Comparison of ENCODE assay signal across 8 mouse cellular contexts in genomic region chr4:136636983-136637562, GRCm38 (mm10). TPM values are rescaled to one million over a fixed set of nuclear protein-coding genes. Genes with fewer than 3 reads are reported as not detected.
DNase-seq lines count a peak whose midpoint lies in the region; ATAC-seq and TF ChIP-seq lines count a peak whose summit lies in the region.

No protein-coding gene starts in this region.

- no peak for TF ChIP-seq POLR2A in embryonic fibroblast, embryonic 13.5 days (IDR thresholded peaks at IDR 0.05; ENCODE audit: low read depth, low read length)

- H3K9ac ChIP-seq in kidney, postnatal 0 days (ENCODE audit: low read depth, low read length): peak overlapping the region; percentile 46
- peak overlapping the region; percentile 57 for H3K9ac ChIP-seq in limb, embryonic 11.5 days (ENCODE audit: low read length)
- H3K9ac ChIP-seq in neural tube, embryonic 15.5 days (replicated peaks): peak overlapping the region; percentile 64

- no peaks in the 10 kb centered on the region for H3K4me1 ChIP-seq in kidney, postnatal 0 days (replicated peaks; ENCODE audit: insufficient read depth, low read length)
- no peaks in the 10 kb centered on the region for H3K4me1 ChIP-seq in embryonic fibroblast, embryonic 13.5 days (ENCODE audit: control insufficient read depth, insufficient read depth, low read length)
- H3K4me1 ChIP-seq in limb, embryonic 11.5 days (ENCODE audit: control insufficient read depth, insufficient read depth, low read length): peaks cover 10% of the 10 kb centered on the region
- H3K4me1 ChIP-seq in neural tube, embryonic 15.5 days: peaks cover 23% of the 10 kb centered on the region

- no peak for DNase-seq in kidney, postnatal 0 days (ENCODE audit: low spot score)
- DNase-seq in kidney, postnatal 36 days: no peak
- DNase-seq in limb, embryonic 11.5 days (ENCODE audit: low spot score): peak; percentile 26
- DNase-seq in layer of hippocampus, adult 9-10 months (ENCODE audit: low spot score): no peak
- DNase-seq in cerebellum, postnatal 36 days: no peak
- DNase-seq in right cerebral cortex, adult 18-20 months: no peak

- no peaks in the 10 kb centered on the region for H3K9me3 ChIP-seq in kidney, postnatal 0 days (replicated peaks; ENCODE audit: low read length)
- H3K9me3 ChIP-seq in limb, embryonic 11.5 days (ENCODE audit: control insufficient read depth, low read length): no peaks in the 10 kb centered on the region
- no peaks in the 10 kb centered on the region for H3K9me3 ChIP-seq in neural tube, embryonic 15.5 days (replicated peaks)

- no peak for TF ChIP-seq CTCF in kidney, postnatal 0 days (IDR thresholded peaks at IDR 0.05; ENCODE audit: low read depth)
- TF ChIP-seq CTCF in embryonic fibroblast, embryonic 13.5 days (IDR thresholded peaks at IDR 0.05; ENCODE audit: borderline replicate concordance, insufficient read depth, low read length): no peak

- H3K36me3 ChIP-seq in kidney, postnatal 0 days (ENCODE audit: insufficient read depth, low read length): no peaks in the 10 kb centered on the region
- H3K36me3 ChIP-seq in limb, embryonic 11.5 days (ENCODE audit: control insufficient read depth, insufficient read depth, low read length): no peaks in the 10 kb centered on the region
- no peaks in the 10 kb centered on the region for H3K36me3 ChIP-seq in neural tube, embryonic 15.5 days

- peak overlapping the region; percentile 92 for H3K4me2 ChIP-seq in kidney, postnatal 0 days (ENCODE audit: low read length)
- peak overlapping the region; percentile 88 for H3K4me2 ChIP-seq in limb, embryonic 11.5 days (ENCODE audit: low read depth, severe bottlenecking)
- peak overlapping the region; percentile 86 for H3K4me2 ChIP-seq in neural tube, embryonic 15.5 days

- H3K27me3 ChIP-seq in kidney, postnatal 0 days (ENCODE audit: insufficient read depth, low read length): peaks cover 22% of the 10 kb centered on the region
- peaks cover 38% of the 10 kb centered on the region for H3K27me3 ChIP-seq in limb, embryonic 11.5 days (ENCODE audit: control insufficient read depth, insufficient read depth, low read length)
- H3K27me3 ChIP-seq in neural tube, embryonic 15.5 days (replicated peaks): peaks cover 9% of the 10 kb centered on the region

- H3K27ac ChIP-seq in kidney, postnatal 0 days: no peak overlapping the region
- H3K27ac ChIP-seq in embryonic fibroblast, embryonic 13.5 days (ENCODE audit: insufficient read depth, low read length): no peak overlapping the region
- no peak overlapping the region for H3K27ac ChIP-seq in limb, embryonic 11.5 days (replicated peaks; ENCODE audit: low read depth, low read length)
- H3K27ac ChIP-seq in neural tube, embryonic 15.5 days (replicated peaks): peak overlapping the region; percentile 75

- WGBS in kidney, postnatal 0 days: 16% methylated on average over 37 of the region's 37 CpGs
- 17% methylated on average over 37 of the region's 37 CpGs for WGBS in limb, embryonic 11.5 days
- 16% methylated on average over 37 of the region's 37 CpGs for WGBS in neural tube, embryonic 15.5 days

- no peak; the same call in 1 of the 2 replicates for ATAC-seq in kidney, postnatal 0 days (replicated peaks; ENCODE audit: low FRiP score, low read depth)
- no peak for ATAC-seq in limb, embryonic 11.5 days (ENCODE audit: insufficient number of reproducible peaks, low FRiP score, low TSS enrichment, low read depth)
- ATAC-seq in neural tube, embryonic 15.5 days (ENCODE audit: low FRiP score): peak; percentile 29

- H3K4me3 ChIP-seq in kidney, postnatal 0 days (replicated peaks; ENCODE audit: low read depth, low read length): peak overlapping the region; percentile 50
- peak overlapping the region; percentile 2 for H3K4me3 ChIP-seq in embryonic fibroblast, embryonic 13.5 days (ENCODE audit: insufficient read depth, low read length)
- H3K4me3 ChIP-seq in limb, embryonic 11.5 days (ENCODE audit: low read depth, low read length): peak overlapping the region; percentile 46
- H3K4me3 ChIP-seq in neural tube, embryonic 15.5 days (replicated peaks): peak overlapping the region; percentile 54

RNA-seq across cellular contexts. Expression of gene Lactbl1, which starts 14.7 kb away (rescaled TPM):
- not detected in 2 replicates for polyA plus RNA-seq in kidney, postnatal 0 days (2015; fragmentation: Nextera tagmentation; extraction: Ambion mirVana)
- not detected in 2 replicates for polyA plus RNA-seq in embryonic fibroblast, embryonic 13.5 days (2011; ENCODE audit: insufficient read length, low read depth, missing spikeins)
- not detected in 2 replicates for polyA plus RNA-seq in limb, embryonic 11.5 days (2014; fragmentation: Nextera tagmentation; extraction: Ambion mirVana)
- polyA plus RNA-seq in neural tube, embryonic 15.5 days (2015; fragmentation: Nextera tagmentation; extraction: Ambion mirVana): 0.05 and 0.10 TPM in 2 replicates

RNA-seq across cellular contexts. Expression of gene Tex46, which starts 26.8 kb away (rescaled TPM):
- not detected in 2 replicates for polyA plus RNA-seq in kidney, postnatal 0 days (2015; fragmentation: Nextera tagmentation; extraction: Ambion mirVana)
- polyA plus RNA-seq in embryonic fibroblast, embryonic 13.5 days (2011; ENCODE audit: insufficient read length, low read depth, missing spikeins): not detected in 2 replicates
- not detected in 2 replicates for polyA plus RNA-seq in limb, embryonic 11.5 days (2014; fragmentation: Nextera tagmentation; extraction: Ambion mirVana)
- polyA plus RNA-seq in neural tube, embryonic 15.5 days (2015; fragmentation: Nextera tagmentation; extraction: Ambion mirVana): not detected in 2 replicates

RNA-seq across cellular contexts. Expression of gene Kdm1a, which starts 34.5 kb away (rescaled TPM):
- polyA plus RNA-seq in kidney, postnatal 0 days (2015; fragmentation: Nextera tagmentation; extraction: Ambion mirVana): 28.8 TPM in 2 replicates
- 83.4 and 88.7 TPM in 2 replicates for polyA plus RNA-seq in embryonic fibroblast, embryonic 13.5 days (2011; ENCODE audit: insufficient read length, low read depth, missing spikeins)
- polyA plus RNA-seq in limb, embryonic 11.5 days (2014; fragmentation: Nextera tagmentation; extraction: Ambion mirVana): 75.3 and 82.3 TPM in 2 replicates
- polyA plus RNA-seq in neural tube, embryonic 15.5 days (2015; fragmentation: Nextera tagmentation; extraction: Ambion mirVana): 46.6 and 49.8 TPM in 2 replicates

Comparison
In these comparisons a context has a peak if more than half of its experiments do, and no peak if none do; other contexts are left out.
1. H3K4me3 ChIP-seq: peak in every context shown above with its lines; median percentile 54 in neural tube, embryonic 15.5 days; 50 in kidney, postnatal 0 days; 46 in limb, embryonic 11.5 days; 2 in embryonic fibroblast, embryonic 13.5 days.